Mouse (Mus musculus): ENCODE results near the gene Zdhhc18. TPM values are rescaled to one million over a fixed set of nuclear protein-coding genes. Genes with fewer than 3 reads are reported as not detected.

Gene Zdhhc18
- polyA plus RNA-seq (2017; shearing (Covaris generic)): 301 TPM

DNA sequence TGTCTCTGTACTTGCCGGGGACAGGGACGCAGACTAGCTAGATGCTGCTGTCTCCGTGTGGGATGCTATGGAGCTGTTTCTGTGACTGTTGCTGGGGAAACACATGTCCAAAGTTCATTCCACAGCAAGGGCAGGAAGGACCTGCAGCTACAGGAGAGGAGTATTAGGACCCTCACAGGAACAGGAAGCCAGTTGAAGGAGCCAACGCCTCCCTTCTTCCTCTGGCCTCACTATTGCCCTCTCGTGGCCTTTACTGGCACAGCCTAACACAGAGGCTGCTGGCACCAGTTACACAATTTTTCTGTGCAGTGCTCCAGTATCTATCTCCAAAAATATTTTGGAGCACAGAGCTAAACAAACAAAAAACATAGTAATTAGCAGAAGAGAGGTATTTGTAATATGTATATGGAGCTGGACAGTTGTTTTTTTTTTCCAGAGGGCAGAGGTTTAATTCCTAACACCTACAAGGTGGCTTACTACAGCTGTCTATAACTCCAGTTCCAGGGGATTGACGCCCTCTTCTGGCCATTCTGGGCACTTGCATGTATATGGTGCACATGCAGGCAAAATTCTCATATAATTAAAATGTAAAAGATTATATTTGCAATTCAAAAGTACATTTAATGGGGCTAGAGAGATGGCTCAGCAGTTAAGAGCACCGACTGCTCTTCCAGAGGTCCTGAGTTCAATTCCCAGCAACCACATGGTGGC, at the start of gene Zdhhc18:
Zdhhc18 (minus strand) TSS at position 166 of the 711 bp plus-strand sequence.

DNA sequence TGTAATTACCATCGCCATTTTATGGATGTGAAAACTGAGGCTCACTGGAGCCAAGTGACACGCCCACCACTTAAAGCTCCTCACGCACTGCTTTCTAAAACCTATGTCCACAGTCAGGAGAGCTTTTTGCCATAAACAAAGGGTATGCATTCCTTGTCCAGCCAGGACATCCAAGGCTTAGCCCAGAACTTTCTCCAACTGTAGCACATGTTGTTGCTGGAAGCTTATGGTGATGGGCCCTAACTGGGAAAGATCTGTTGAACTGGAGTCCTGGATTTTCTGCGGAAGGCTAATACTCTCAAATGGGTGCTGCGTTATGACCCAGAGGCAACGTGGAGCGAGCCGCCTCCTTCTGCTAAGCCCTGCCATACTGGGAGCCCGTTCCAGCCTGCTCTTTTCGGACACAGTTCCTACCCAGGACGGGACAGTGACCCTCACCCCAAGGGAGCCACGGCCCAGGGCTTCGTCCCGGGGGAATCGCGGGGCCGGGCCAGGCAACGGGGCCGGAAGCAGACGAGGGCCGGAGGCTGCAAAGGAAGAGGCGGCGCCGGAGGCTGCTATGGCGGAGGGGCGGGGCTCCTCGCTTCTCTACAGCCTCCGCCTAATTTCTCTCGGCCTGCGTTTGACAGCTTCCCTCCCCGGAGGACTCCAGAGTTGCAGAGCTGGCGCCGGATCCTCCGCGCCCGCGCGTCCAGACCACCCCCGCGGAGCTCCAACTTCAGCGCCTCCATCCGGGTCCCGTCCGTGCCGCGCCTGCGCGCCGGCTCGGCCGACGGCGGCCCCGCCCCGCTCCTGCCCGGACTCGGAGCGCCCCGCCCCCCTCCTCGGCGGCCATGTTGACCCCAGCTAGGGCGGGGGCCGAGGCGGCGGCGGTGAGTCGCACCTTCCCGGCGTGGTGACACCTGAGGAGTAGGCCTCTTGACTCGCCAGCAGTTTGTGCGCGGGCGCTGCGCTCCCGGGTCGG, 22.2 kb upstream of the Zdhhc18 start, which contains the start of gene Pigv:
Pigv (minus strand) TSS at position 767 of the 964 bp plus-strand sequence.

GRCm38 (mm10) chr4:133601721-133602218, 48.2 kb downstream of the Zdhhc18 start, which contains the start of gene Sfn:
Gene Sfn, minus strand, starts transcription at chr4:133602168.

DNA sequence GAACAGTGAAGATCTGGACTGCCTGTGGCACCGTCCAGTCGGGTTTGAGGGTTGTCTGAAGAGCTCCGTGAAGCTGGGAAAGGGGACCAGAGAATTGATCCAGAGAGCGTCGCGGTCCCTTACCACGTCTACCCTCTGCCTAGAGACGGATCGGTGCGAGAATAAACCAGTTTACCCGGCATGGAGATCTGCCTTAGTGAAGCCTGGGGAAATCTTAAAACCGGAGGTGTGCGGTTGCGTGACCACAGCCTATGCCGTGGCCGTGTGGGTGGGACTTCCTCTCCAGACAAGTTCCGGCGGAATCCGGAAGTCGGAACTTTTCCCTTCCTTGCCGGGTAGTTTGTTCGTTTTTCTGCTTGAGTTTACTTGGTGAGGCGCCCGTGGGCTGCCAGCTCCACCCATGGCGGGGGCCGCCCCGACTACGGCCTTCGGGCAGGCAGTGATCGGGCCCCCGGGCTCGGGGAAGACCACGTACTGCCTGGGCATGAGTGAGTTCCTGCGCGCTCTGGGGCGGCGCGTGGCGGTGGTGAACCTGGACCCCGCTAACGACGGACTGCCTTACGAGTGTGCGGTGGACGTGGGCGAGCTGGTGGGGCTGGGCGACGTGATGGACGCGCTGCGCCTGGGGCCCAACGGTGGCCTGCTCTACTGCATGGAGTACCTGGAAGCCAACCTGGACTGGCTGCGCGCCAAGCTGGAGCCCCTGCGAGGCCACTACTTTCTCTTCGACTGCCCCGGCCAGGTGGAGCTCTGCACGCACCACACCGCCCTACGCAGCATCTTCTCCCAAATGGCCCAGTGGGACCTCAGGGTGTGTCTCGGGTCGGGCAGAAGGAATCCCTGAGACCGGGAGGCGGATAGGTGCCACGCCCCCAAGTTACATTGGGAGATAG, 65.6 kb downstream of the Zdhhc18 start, which contains the start of gene Gpn2:
Gpn2 (plus strand) TSS at position 304 of the 893 bp plus-strand sequence.

GRCm38 (mm10) chr4:133574070-133574842, 75.7 kb downstream of the Zdhhc18 start, which contains the start of gene Gpatch3:
Gene Gpatch3, plus strand, starts transcription at chr4:133574745.

Other genes with a start within 250 kb of the Zdhhc18 start
- 0.33 TPM for gene Tent5b, start 170.0 kb downstream of the Zdhhc18 start, polyA plus RNA-seq (2017; shearing (Covaris generic))
- not detected for gene Trnp1, start 151.6 kb downstream of the Zdhhc18 start, polyA plus RNA-seq (2017; shearing (Covaris generic))
- 0.67 TPM for gene Kdf1, start 131.2 kb downstream of the Zdhhc18 start, polyA plus RNA-seq (2017; shearing (Covaris generic))
- 115 TPM for gene Nudc, start 104.2 kb downstream of the Zdhhc18 start, polyA plus RNA-seq (2017; shearing (Covaris generic))
- not detected for gene Nr0b2, start 96.8 kb downstream of the Zdhhc18 start, polyA plus RNA-seq (2017; shearing (Covaris generic))
- 21.9 TPM for gene Gpatch3, start 75.4 kb downstream of the Zdhhc18 start, polyA plus RNA-seq (2017; shearing (Covaris generic))
- 8.4 TPM for gene Gpn2, start 65.8 kb downstream of the Zdhhc18 start, polyA plus RNA-seq (2017; shearing (Covaris generic))
- 24.2 TPM for gene Sfn, start 48.0 kb downstream of the Zdhhc18 start, polyA plus RNA-seq (2017; shearing (Covaris generic))
- 17.0 TPM for gene Pigv, start 22.5 kb upstream of the Zdhhc18 start, polyA plus RNA-seq (2017; shearing (Covaris generic))
- gene Arid1a, start 106.6 kb upstream of the Zdhhc18 start, polyA plus RNA-seq (2017; shearing (Covaris generic)): 36.3 TPM
- 87.8 TPM for gene Rps6ka1, start 237.6 kb upstream of the Zdhhc18 start, polyA plus RNA-seq (2017; shearing (Covaris generic))